Mouse (Mus musculus): ENCODE measurements around the gene Adam33. TPM values are rescaled to one million over a fixed set of nuclear protein-coding genes. Genes with fewer than 3 reads are reported as not detected.

Gene Adam33
- polyA plus RNA-seq, 2 experiments: 0.17 to 0.67 TPM

DNA sequence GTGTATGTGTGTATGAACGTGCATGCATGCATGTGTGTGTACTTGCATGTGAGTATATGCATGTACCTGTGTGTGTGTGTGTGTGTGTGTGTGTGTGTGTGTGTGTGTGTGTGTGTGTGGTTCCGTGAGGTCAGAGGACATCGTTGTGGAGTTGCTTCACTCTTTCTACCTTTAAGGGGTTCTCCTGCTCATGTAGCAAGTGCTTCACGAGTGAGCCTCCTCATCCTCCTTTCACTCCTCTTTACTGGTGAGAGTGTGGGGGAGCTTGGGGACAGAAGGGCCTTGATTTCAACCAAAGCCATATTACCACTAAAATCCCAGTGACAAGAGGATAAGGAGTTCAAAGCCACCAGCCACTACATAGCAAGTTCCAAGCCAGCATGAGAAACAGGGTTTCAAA, 33.5 kb upstream of the Adam33 start:
- Histone ChIP-seq H3K4me2 (ENCODE audit: low read depth) (peak overlapping the region; percentile 67; the same call in 1 of the 2 replicates), H3K36me3 (replicated peaks; ENCODE audit: control insufficient read depth, insufficient read depth, low read depth) (no peaks in the 10 kb centered on the region), H3K27ac (peak overlapping the region; percentile 96), H3K9ac (replicated peaks) (no peak overlapping the region), H3K9me3 (ENCODE audit: control insufficient read depth, low read length) (no peaks in the 10 kb centered on the region), H3K4me1 (replicated peaks; ENCODE audit: control insufficient read depth in 2 of 2, insufficient read depth in 2 of 2, low read length in 1 of 2) (peaks cover 17 to 20% of the 10 kb centered on the region in 2 experiments), H3K27me3 (ENCODE audit: control insufficient read depth, insufficient read depth, low read length) (no peaks in the 10 kb centered on the region), H3K4me3 (ENCODE audit: insufficient read depth in 1 of 2, low read depth in 2 of 2, low read length in 2 of 2) (no peak overlapping the region)
- no peak for ATAC-seq (ENCODE audit: insufficient read depth)
- TF ChIP-seq EP300 (IDR thresholded peaks at IDR 0.05; ENCODE audit: low read depth) (no peak), CTCF (IDR thresholded peaks at IDR 0.05; ENCODE audit: low read depth) (no peak)
- no peak for DNase-seq (ENCODE audit: low read depth in 3 of 3, low spot score in 3 of 3)
- WGBS (ENCODE audit: insufficient replicate concordance): 70% methylated on average over 4 of the region's 4 CpGs

DNA sequence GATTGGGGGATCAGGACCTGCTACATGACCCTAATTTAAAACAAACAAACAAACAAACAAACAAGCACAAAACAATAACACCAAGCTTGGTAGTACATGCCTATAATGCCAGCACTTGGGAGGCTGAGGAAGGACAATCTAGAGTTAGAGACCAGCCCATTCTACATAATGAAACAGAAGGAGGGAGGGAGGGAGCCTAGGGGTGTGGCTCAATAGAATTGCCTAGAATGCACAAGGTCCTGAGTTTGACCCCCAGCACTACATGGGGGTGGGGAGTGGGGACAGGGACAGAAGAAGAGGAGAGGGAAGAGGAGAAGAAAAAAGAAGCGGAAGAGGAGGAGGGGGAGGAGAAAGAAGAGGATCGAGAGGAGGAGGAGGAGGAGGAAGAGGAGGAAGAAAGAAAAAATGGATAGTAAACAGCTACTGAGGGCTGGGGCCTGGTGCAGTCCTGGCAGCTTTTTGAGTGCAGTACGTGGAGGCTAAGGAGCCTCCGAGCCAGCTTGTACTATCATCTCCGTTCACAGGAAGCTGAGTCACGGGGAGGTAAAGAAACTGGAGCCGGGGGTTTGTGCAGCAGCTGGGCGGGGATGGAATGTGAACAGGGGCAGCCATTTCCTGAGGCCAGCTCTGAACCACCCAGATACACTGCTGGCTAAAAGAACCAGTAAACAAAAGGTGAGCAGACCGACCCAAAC, 32.6 kb upstream of the Adam33 start:
- Histone ChIP-seq H3K9me3 (ENCODE audit: control insufficient read depth, low read length) (no peaks in the 10 kb centered on the region), H3K36me3 (replicated peaks; ENCODE audit: control insufficient read depth, insufficient read depth, low read depth) (no peaks in the 10 kb centered on the region), H3K27ac (peak overlapping the region; percentile 96), H3K9ac (replicated peaks) (peak overlapping the region; percentile 65), H3K4me3 (ENCODE audit: insufficient read depth in 1 of 2, low read depth in 2 of 2, low read length in 2 of 2) (no peak overlapping the region), H3K27me3 (ENCODE audit: control insufficient read depth, insufficient read depth, low read length) (no peaks in the 10 kb centered on the region), H3K4me2 (ENCODE audit: low read depth) (peak overlapping the region; percentile 67), H3K4me1 (replicated peaks; ENCODE audit: control insufficient read depth in 2 of 2, insufficient read depth in 2 of 2, low read length in 1 of 2) (peaks cover 17 to 20% of the 10 kb centered on the region in 2 experiments)
- 5% methylated on average over 9 of the region's 9 CpGs for WGBS (ENCODE audit: insufficient replicate concordance)
- DNase-seq (ENCODE audit: low read depth in 3 of 3, low spot score in 3 of 3) (peak; percentile 63 to 75 (median 66)), ATAC-seq (ENCODE audit: insufficient read depth) (peak; percentile 95)
- TF ChIP-seq CTCF (IDR thresholded peaks at IDR 0.05; ENCODE audit: low read depth) (no peak), EP300 (IDR thresholded peaks at IDR 0.05; ENCODE audit: low read depth) (peak; percentile 78)

DNA sequence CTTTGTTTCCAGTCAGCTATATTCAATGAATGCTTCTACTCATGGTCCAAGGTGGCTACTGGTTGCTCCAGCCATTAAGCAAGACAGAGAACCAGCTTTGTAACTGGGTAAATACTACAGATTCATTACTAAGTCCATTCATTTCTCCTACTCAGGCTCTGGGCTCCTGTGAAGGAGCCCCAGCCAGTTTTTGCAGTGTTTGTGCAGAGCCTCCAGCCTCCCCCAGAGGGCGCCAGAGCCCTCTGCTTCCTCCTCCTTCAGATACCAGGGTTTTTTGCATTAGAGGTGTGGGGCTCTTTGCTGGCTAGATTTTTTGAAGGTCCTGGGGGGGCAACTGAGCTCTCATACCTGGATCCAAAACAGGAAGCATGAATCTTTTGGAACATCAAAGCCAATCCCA, 31.2 kb upstream of the Adam33 start:
- 0% methylated on average over 1 of the region's 1 CpGs for WGBS (ENCODE audit: insufficient replicate concordance)
- Histone ChIP-seq H3K4me3 (ENCODE audit: insufficient read depth in 1 of 2, low read depth in 2 of 2, low read length in 2 of 2) (no peak overlapping the region), H3K27me3 (ENCODE audit: control insufficient read depth, insufficient read depth, low read length) (no peaks in the 10 kb centered on the region), H3K4me1 (replicated peaks; ENCODE audit: control insufficient read depth in 2 of 2, insufficient read depth in 2 of 2, low read length in 1 of 2) (peaks cover 17 to 20% of the 10 kb centered on the region in 2 experiments), H3K36me3 (replicated peaks; ENCODE audit: control insufficient read depth, insufficient read depth, low read depth) (no peaks in the 10 kb centered on the region), H3K27ac (no peak overlapping the region), H3K9me3 (ENCODE audit: control insufficient read depth, low read length) (no peaks in the 10 kb centered on the region), H3K9ac (replicated peaks) (no peak overlapping the region), H3K4me2 (ENCODE audit: low read depth) (no peak overlapping the region)
- TF ChIP-seq CTCF (IDR thresholded peaks at IDR 0.05; ENCODE audit: low read depth): peak; percentile 96
- TF ChIP-seq EP300 (IDR thresholded peaks at IDR 0.05; ENCODE audit: low read depth): 0 out of 2 replicates have a peak, but pooled peaks have one; percentile 34
- ATAC-seq (ENCODE audit: insufficient read depth) (0 out of 2 replicates have a peak, but pooled peaks have one; percentile 30), DNase-seq (ENCODE audit: low read depth in 3 of 3, low spot score in 3 of 3) (peak; percentile 57 to 68 (median 59))

DNA sequence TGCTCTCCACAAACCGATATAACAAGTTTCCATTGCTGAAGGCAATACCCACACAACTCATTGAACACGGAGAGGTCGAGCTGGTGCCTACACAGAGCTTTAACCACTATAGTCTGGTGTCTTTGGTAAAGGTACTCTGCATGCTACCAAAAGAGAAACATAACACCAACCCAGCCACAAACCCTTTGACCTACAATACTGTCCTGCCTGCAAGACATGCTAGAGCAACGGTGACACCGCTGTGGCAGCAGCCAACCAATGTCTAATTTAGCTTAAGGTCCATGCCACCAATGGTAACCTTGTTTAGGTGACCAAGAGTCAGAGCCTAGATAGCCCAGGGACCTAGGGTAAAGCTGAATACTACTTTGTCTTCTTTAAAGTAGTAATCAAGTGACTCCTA, 30.0 kb upstream of the Adam33 start:
- H3K4me2 ChIP-seq (ENCODE audit: low read depth): no peak overlapping the region
- ATAC-seq (ENCODE audit: insufficient read depth) (no peak), DNase-seq (ENCODE audit: low read depth in 3 of 3, low spot score in 3 of 3) (no peak)
- H3K9ac ChIP-seq (replicated peaks): no peak overlapping the region
- no peak overlapping the region for H3K27ac ChIP-seq
- TF ChIP-seq EP300 (IDR thresholded peaks at IDR 0.05; ENCODE audit: low read depth): no peak
- TF ChIP-seq CTCF (IDR thresholded peaks at IDR 0.05; ENCODE audit: low read depth): no peak
- no peak overlapping the region for H3K4me3 ChIP-seq (ENCODE audit: insufficient read depth in 1 of 2, low read depth in 2 of 2, low read length in 2 of 2)
- no peaks in the 10 kb centered on the region for H3K36me3 ChIP-seq (replicated peaks; ENCODE audit: control insufficient read depth, insufficient read depth, low read depth)
- H3K27me3 ChIP-seq (ENCODE audit: control insufficient read depth, insufficient read depth, low read length): no peaks in the 10 kb centered on the region
- 76% methylated on average over 5 of the region's 5 CpGs for WGBS (ENCODE audit: insufficient replicate concordance)
- H3K4me1 ChIP-seq (replicated peaks; ENCODE audit: control insufficient read depth in 2 of 2, insufficient read depth in 2 of 2, low read length in 1 of 2): peaks cover 17 to 20% of the 10 kb centered on the region in 2 experiments
- H3K9me3 ChIP-seq (ENCODE audit: control insufficient read depth, low read length): no peaks in the 10 kb centered on the region

DNA sequence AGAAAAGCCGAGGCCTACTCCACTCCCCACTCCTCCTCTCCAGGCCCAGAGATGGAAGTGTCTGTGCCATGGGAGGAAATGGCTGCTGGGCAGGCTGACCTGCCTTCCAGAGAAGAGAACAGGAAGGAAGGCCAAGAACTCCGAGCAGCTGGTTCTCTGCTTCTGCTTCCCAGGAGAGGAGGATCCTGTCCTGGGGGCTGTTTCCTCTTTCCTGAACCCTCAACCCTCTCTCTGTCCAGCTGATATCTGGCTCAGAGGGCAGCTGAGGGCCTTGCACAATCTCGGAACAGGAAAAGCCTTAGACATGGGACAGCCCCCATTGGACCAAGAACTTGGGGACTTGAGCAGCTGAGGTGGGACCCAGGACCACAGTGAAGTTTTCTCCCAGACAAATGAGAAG, 27.2 kb upstream of the Adam33 start:
- Histone ChIP-seq H3K9ac (replicated peaks) (no peak overlapping the region), H3K36me3 (replicated peaks; ENCODE audit: control insufficient read depth, insufficient read depth, low read depth) (no peaks in the 10 kb centered on the region), H3K27ac (no peak overlapping the region), H3K4me1 (replicated peaks; ENCODE audit: control insufficient read depth in 2 of 2, insufficient read depth in 2 of 2, low read length in 1 of 2) (peaks cover 4 to 7% of the 10 kb centered on the region in 2 experiments), H3K4me3 (ENCODE audit: insufficient read depth in 1 of 2, low read depth in 2 of 2, low read length in 2 of 2) (no peak overlapping the region), H3K4me2 (ENCODE audit: low read depth) (no peak overlapping the region), H3K9me3 (ENCODE audit: control insufficient read depth, low read length) (no peaks in the 10 kb centered on the region), H3K27me3 (ENCODE audit: control insufficient read depth, insufficient read depth, low read length) (no peaks in the 10 kb centered on the region)
- TF ChIP-seq CTCF (IDR thresholded peaks at IDR 0.05; ENCODE audit: low read depth) (no peak), EP300 (IDR thresholded peaks at IDR 0.05; ENCODE audit: low read depth) (no peak)
- no peak for ATAC-seq (ENCODE audit: insufficient read depth)
- WGBS (ENCODE audit: insufficient replicate concordance): 47% methylated on average over 3 of the region's 3 CpGs
- DNase-seq (ENCODE audit: low read depth in 3 of 3, low spot score in 3 of 3): no peak
